Mouse (Mus musculus) brain, embryonic 14.5 days (tissue): ENCODE measurements at regions not wholly inside any gene's neighbourhood (a gene's known extent, or its start where the extent isn't known, plus 50 kb on each side); places are given as distances from the start of the nearest gene placed in this dataset.

Experiments used
- CTCF ChIP-seq: fragments of 200-500 bp; IDR thresholded peaks from 2 replicates; pipeline ENCODE4 v1.5.1; 2012; ENCODE audit warnings: inconsistent platforms, mild to moderate bottlenecking, moderate library complexity, borderline replicate concordance; ENCODE audit not compliant: insufficient read depth, insufficient read length; ENCODE audit errors: extremely low read depth
- POLR2A ChIP-seq: fragments of 200-500 bp; IDR thresholded peaks from 2 replicates; pipeline ENCODE4 v1.6.1; 2012; ENCODE audit warnings: mild to moderate bottlenecking, inconsistent platforms, borderline replicate concordance; ENCODE audit not compliant: poor library complexity, insufficient read depth, insufficient read length, severe bottlenecking; ENCODE audit errors: extremely low read depth

DNA sequence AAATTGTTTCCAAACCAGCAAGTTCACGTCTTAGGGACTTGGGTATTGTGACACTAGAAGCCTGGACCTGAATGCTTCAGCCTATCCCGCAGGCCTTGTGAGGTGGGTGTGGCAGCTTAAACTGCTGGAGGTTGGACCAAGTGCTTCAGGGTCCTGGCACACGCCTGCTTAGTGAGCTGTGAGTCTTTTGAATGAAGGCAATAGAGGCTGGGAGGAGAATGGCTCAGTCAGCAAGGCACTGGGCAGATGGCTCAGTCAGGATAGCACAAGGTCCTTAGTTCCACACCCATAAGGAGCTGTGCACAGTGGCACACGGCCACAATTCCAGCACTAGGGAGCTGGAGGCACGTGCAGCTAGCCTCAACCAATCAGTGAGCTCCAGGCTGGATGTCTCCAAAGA is 80.5 kb upstream of the Pmepa1 start:
- no peak for TF ChIP-seq CTCF
- no peak for TF ChIP-seq POLR2A
